Mouse (Mus musculus) macrophage (primary cell): ENCODE results near the gene Rpl27. TPM values are rescaled to one million over a fixed set of nuclear protein-coding genes. Genes with fewer than 3 reads are reported as not detected.
A peak's percentile ranks its signal among the peaks of the same experiment; 100 is the strongest.
"Not testable (repeated sequence)": the region's sequence is repeated elsewhere in the genome, so short reads cannot be mapped to it uniquely, and the experiment has no call there.

Experiments used
- H3K27ac ChIP-seq: fragments of 350-480 bp; formaldehyde crosslinking; 2 replicates; pipeline ENCODE4 v1.9.0; 2021
- H3K36me3 ChIP-seq: fragments of 350-480 bp; formaldehyde crosslinking; 2 replicates; pipeline ENCODE4 v1.9.0; 2021; ENCODE audit errors: inconsistent target
- H3K4me3 ChIP-seq: fragments of 350-480 bp; formaldehyde crosslinking; 2 replicates; pipeline ENCODE4 v1.9.0; 2021; ENCODE audit errors: inconsistent target
- H3K79me2 ChIP-seq: fragments of 350-480 bp; formaldehyde crosslinking; 2 replicates; pipeline ENCODE4 v1.9.0; 2021; ENCODE audit errors: inconsistent target
- WGBS: methylation state at CpG from one replicate; pipeline ENCODE4 v1.1.7; 2026; ENCODE audit warnings: inconsistent platforms; ENCODE audit not compliant: missing documents; 5-methylcytosine and 5-hydroxymethylcytosine counted together
- polyA plus RNA-seq: library from polyadenylated mRNA; stranded (reverse); fragments of 250-400 nt; gene quantifications from 3 replicates; pipeline ENCODE4 v1.2.4, GENCODE M21; 2018; ENCODE audit warnings: inconsistent platforms

The Rpl27 gene
- polyA plus RNA-seq, 1 experiment from 2014 or later = 158 TPM

- no peak overlapping the region for H3K27ac ChIP-seq
- WGBS = 92% methylated on average over 7 of the region's 7 CpGs
- peaks cover 84% of the 10 kb centered on the region for H3K79me2 ChIP-seq
- peaks cover 74% of the 10 kb centered on the region for H3K36me3 ChIP-seq
- H3K4me3 ChIP-seq = no peak overlapping the region
Observed at GRCm38 (mm10) chr11:101455627-101456026, 13.5 kb downstream of the Rpl27 start.

DNA sequence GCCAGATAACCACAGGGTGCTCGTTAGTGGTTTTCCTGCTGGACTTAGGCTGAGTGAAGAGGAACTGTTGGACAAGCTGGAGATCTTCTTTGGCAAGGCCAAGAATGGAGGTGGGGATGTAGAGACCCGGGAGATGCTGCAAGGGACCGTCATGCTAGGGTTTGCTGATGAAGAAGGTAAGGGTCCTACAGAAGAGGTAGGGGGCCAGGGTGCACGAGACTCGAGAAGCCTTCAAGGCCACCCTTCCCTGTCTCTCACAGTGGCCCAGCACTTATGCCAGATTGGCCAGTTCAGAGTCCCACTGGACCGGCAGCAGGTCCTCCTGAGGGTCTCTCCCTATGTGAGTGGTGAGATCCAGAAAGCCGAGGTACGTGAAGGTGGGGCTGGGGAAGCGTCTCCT, 15.5 kb downstream of the Rpl27 start:
- Histone ChIP-seq H3K4me3 (no peak overlapping the region), H3K79me2 (peaks cover 84% of the 10 kb centered on the region), H3K27ac (no peak overlapping the region), H3K36me3 (peaks cover 83% of the 10 kb centered on the region)
- WGBS = 88% methylated on average over 9 of the region's 9 CpGs

DNA sequence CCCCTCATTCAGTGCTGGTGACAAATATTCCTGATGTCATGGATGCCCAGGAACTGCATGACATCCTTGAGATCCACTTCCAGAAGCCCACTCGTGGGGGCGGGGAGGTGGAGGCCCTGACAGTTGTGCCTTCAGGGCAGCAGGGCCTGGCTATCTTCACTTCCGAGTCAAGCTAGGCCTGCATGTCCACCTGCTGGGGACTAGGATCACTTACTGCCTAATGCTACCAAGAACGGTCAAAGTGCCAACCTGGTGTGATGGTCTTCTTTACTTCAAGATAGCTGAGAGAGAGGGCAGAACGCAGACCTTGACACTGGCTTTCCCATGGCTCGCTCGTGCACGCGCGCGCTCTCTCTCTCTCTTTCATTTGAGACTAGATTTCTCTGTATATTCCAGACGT, 16.1 kb downstream of the Rpl27 start:
- no peak overlapping the region for H3K4me3 ChIP-seq
- H3K27ac ChIP-seq = no peak overlapping the region
- 96% methylated on average over 12 of the region's 12 CpGs for WGBS
- H3K36me3 ChIP-seq = peaks cover 79% of the 10 kb centered on the region
- peaks cover 84% of the 10 kb centered on the region for H3K79me2 ChIP-seq

- Histone ChIP-seq H3K4me3 (no peak overlapping the region), H3K79me2 (peaks cover 84% of the 10 kb centered on the region), H3K36me3 (peaks cover 73% of the 10 kb centered on the region), H3K27ac (no peak overlapping the region)
- WGBS = 96% methylated on average over 4 of the region's 6 CpGs
Observed at GRCm38 (mm10) chr11:101459716-101460115, 17.6 kb downstream of the Rpl27 start.

DNA sequence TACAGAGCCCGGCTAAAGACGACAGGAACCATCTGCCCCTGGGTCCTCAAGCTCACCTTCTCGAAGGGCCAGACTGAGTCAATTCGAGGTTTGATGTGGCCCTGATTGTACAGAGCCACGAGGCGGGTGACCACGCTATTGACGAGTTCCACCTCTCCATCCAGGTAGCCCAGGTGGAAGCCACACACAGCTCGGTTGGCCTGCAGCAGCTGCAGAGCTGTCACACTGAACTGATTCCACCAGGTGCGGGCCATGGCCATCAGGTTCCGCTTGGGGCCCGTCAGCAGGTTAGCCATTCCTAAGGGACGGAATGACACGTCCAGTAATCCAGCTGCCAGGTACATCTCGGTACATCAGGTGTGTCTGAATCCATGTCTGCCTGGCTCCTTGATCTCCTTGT, 18.2 kb downstream of the Rpl27 start:
- Histone ChIP-seq H3K4me3 (no peak overlapping the region), H3K79me2 (peaks cover 84% of the 10 kb centered on the region), H3K36me3 (peaks cover 67% of the 10 kb centered on the region), H3K27ac (no peak overlapping the region)
- 95% methylated on average over 15 of the region's 15 CpGs for WGBS

GRCm38 (mm10) chr11:101462141-101462540, 20.0 kb downstream of the Rpl27 start:
- H3K4me3 ChIP-seq = no peak overlapping the region
- peaks cover 52% of the 10 kb centered on the region for H3K36me3 ChIP-seq
- 87% methylated on average over 14 of the region's 14 CpGs for WGBS
- 0 out of 2 replicates have a peak overlapping the region, but pooled peaks have one; percentile 5 for H3K27ac ChIP-seq
- peaks cover 69% of the 10 kb centered on the region for H3K79me2 ChIP-seq

- Histone ChIP-seq H3K4me3 (peak overlapping the region; percentile 79; the same call in 1 of the 2 replicates), H3K36me3 (peaks cover 45% of the 10 kb centered on the region), H3K27ac (0 out of 2 replicates have a peak overlapping the region, but pooled peaks have one; percentile 88), H3K79me2 (peaks cover 64% of the 10 kb centered on the region)
- 16% methylated on average over 13 of the region's 13 CpGs for whole genome bisulfite sequencing
Observed at GRCm38 (mm10) chr11:101462583-101463440, 20.7 kb downstream of the Rpl27 start.

DNA sequence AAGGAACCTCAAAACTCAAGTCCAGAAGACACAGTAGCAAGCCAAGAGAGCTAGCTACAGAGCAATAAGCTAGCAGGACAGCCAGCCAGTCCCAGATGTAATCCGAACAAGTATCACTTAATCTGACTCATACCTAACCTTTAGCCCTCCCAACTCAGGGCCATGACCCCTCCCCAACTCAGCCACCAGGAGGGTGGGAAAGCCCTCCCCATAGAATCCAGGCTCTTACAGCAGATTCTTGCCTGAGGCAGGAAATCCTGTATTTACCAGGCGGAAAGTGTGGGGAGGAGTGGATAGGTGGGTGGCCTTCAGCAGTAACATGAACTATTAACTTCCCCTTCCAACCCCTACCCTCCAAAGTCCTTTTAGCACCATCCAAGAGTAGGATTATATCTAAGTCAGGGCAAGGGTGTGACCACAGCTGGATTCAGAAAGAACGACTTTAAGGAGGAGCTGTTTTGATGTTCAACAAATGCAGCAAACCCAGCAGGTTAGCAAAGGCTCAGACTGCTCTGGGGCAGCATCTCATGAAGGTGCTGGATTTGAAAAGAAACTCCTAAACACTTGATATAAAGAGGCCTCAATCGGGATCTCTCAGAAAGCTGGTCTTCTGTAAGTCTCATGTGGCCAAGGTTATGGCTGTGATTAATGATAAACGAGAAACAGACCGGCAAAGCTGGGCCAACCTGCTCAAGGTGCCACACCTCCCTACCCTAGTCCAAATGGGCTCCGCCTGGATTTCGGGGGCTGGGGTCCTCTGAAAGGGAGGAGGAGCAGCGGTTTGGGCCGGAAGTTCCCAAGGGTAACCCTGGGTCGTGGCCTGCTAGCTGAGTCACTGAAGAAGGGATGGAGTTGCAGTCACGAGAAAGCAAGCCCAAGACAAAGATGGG, 22.4 kb downstream of the Rpl27 start, which contains the start of gene Rnd2:
TSS of gene Rnd2 (plus strand) at position 789 of the 890 bp plus-strand sequence.
- Histone ChIP-seq H3K27ac (peak within 1 kb of the TSS; percentile 88), H3K36me3 (peaks cover 29% of the 10 kb centered on the region), H3K79me2 (peaks cover 61% of the 10 kb centered on the region), H3K4me3 (peak within 1 kb of the TSS; percentile 79)
- WGBS = 9% methylated on average over 11 of the region's 12 CpGs

DNA sequence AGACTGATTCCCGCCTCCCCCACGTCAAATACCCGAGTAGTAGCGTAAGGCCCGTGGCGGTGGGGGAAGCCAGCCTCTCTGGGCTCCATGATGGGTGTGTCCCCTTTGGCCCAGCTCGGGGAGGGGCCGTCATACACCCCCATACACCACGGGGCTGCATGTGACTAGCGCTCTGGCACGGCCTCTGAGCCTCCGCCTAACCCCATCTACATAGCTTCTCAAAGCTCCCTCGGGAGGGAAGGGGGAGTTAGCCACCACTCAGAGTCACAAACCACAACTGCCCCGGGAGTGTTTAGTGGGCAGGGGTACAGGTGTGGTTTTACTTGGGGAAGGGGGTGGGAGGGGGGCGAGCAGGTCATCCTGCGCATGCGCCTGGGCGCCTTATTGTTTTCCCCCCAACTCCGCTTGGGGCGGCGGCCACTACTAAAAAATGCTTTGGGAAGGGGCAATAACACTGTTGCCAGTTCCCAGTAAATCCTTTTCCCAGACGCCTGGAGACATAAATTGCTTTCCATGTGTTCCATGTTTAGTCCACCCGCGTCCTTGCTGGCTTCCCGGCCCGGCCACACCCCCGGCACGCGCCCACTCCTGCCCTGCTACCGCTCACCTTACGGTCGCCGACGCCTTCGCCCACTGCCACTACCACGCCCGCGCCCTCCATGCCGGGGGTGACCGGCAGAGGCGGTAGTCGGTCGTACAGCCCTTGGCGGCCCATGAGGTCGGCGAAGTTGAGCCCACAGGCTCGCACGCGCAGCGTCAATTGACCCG, 23.2 kb downstream of the Rpl27 start:
- H3K79me2 ChIP-seq = peaks cover 53% of the 10 kb centered on the region
- peak overlapping the region; percentile 88 for H3K27ac ChIP-seq
- 2% methylated on average over 51 of the region's 51 CpGs for WGBS
- H3K4me3 ChIP-seq = peak overlapping the region; percentile 79
- peaks cover 21% of the 10 kb centered on the region for H3K36me3 ChIP-seq

GRCm38 (mm10) chr11:101465869-101466551, 23.9 kb downstream of the Rpl27 start, which contains the start of gene Vat1:
TSS of gene Vat1 (minus strand) at chr11:101466230.
- Histone ChIP-seq H3K4me3 (peak within 1 kb of the TSS; percentile 79), H3K27ac (peak within 1 kb of the TSS; percentile 88), H3K36me3 (peaks cover 16% of the 10 kb centered on the region), H3K79me2 (peaks cover 46% of the 10 kb centered on the region)
- under 1% methylated on average over 45 of the region's 60 CpGs for WGBS

GRCm38 (mm10) chr11:101466552-101466950, 24.5 kb downstream of the Rpl27 start:
- H3K27ac ChIP-seq = not testable (repeated sequence)
- 36% methylated on average over 4 of the region's 5 CpGs for WGBS
- Histone ChIP-seq H3K79me2 (peaks cover 40% of the 10 kb centered on the region), H3K36me3 (peaks cover 11% of the 10 kb centered on the region), H3K4me3 (peak overlapping the region; percentile 16)

DNA sequence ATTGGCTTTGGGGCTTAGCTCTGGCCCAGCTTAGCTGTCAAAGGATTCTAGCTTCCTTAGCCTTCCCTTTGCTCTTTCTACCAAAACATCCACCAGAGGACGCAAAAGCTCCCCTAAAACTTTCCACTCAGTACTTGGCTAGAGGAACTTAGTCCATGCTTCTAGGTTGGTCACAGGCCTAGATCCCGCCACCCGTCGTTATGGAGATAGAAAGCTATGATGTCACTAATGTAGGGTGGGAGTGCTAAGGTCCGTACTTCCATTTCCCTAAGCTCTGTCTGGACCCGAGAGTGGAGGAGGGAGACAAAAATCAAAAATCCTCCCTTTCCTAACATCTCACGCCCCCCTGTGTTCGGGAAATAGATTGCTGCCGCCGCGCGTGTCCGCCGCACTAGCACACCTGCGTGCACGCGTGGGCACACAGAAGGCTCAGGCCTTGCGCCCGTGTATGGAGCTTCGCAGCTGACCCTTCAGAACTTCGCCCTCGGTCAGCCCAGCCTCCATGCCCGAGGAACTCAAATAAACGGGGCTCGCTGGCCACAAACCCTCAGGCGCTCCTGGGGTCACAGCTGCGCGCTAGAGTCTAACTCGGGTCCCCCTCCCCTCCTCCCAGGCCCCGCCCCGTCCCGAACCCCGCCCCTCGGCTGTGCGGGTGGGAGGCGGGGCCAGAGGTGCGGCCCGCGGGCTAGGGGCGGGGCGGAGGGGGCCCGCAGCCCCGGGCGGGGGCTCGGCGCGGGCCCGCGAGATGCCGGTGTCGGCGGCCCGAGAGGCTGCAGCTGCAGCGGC, 25.6 kb downstream of the Rpl27 start:
- H3K27ac ChIP-seq = no peak overlapping the region
- H3K79me2 ChIP-seq = peaks cover 29% of the 10 kb centered on the region
- WGBS = under 1% methylated on average over 46 of the region's 54 CpGs
- no peaks in the 10 kb centered on the region for H3K36me3 ChIP-seq
- H3K4me3 ChIP-seq = peak overlapping the region; percentile 49

GRCm38 (mm10) chr11:101468263-101468688, 26.2 kb downstream of the Rpl27 start:
- Histone ChIP-seq H3K4me3 (peak overlapping the region; percentile 33), H3K27ac (no peak overlapping the region), H3K79me2 (peaks cover 23% of the 10 kb centered on the region), H3K36me3 (no peaks in the 10 kb centered on the region)
- 4% methylated on average over 30 of the region's 31 CpGs for WGBS
